Mouse (Mus musculus) bone marrow, adult 2 months (tissue): ENCODE data around the gene Nfkbil1. TPM values are rescaled to one million over a fixed set of nuclear protein-coding genes. Genes with fewer than 3 reads are reported as not detected.
A peak's percentile ranks its signal among the peaks of the same experiment; 100 is the strongest.

Experiments used
- H3K27ac ChIP-seq: fragments of 200-500 bp; 2 replicates; pipeline ENCODE4 v1.5.1; 2012; ENCODE audit warnings: low read depth, mild to moderate bottlenecking, control low read depth, inconsistent platforms, low read length; ENCODE audit not compliant: control insufficient read depth, poor library complexity, insufficient read depth
- H3K4me1 ChIP-seq: fragments of 200-500 bp; 2 replicates; pipeline ENCODE4 v1.6.1; 2011; ENCODE audit warnings: low read length; ENCODE audit not compliant: control insufficient read depth, insufficient read depth
- H3K4me3 ChIP-seq: fragments of 200-500 bp; replicated peaks from 2 replicates; pipeline ENCODE3; 2011; ENCODE audit warnings: mild to moderate bottlenecking, low read depth, low read length, control low read depth; ENCODE audit not compliant: control insufficient read depth
- CTCF ChIP-seq: fragments of 200-500 bp; IDR thresholded peaks from 2 replicates; pipeline ENCODE4 v1.5.1; 2011; ENCODE audit warnings: low read length, control low read depth; ENCODE audit not compliant: control insufficient read depth, insufficient read depth
- POLR2A ChIP-seq: fragments of 200-500 bp; IDR thresholded peaks from 2 replicates; pipeline ENCODE4 v1.6.1; 2011; ENCODE audit warnings: low read depth, mild to moderate bottlenecking, control low read depth, low read length, borderline replicate concordance; ENCODE audit not compliant: control insufficient read depth
- WGBS: fragments of 180-500 bp; shearing (Covaris S2); methylation state at CpG from one replicate; pipeline ENCODE4 v1.1.7; 2018; 5-methylcytosine and 5-hydroxymethylcytosine counted together
- polyA plus RNA-seq: library from polyadenylated mRNA; stranded (reverse); fragments of >200 nt; gene quantifications from 2 replicates; pipeline ENCODE4 v1.2.4, GENCODE M21; 2011; ENCODE audit warnings: low replicate concordance; ENCODE audit not compliant: missing spikeins, insufficient read depth, insufficient read length

The Nfkbil1 gene
- polyA plus RNA-seq, 1 experiment, result 24.9 TPM

DNA sequence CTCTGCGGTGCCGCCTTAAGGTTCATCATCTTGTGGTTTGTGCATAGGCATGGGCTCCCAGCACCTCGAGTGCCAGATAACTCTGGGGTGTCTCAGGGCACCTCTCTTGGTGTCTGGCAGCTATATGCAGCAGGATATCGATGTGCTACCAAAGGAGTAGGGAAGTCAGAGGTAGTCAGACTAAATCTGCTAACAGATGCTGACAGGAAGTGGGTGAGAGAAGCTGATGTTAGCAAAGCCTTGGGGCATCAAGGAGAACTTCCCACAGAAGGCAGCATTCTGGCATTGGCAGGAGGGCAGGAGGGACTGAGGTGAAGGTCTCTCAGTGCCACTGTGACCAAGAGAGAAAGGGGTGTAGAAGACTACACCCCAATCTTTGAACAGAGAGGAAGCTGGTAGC, 45.5 kb downstream of the Nfkbil1 start:
- Histone ChIP-seq H3K4me1 (peaks cover 14% of the 10 kb centered on the region), H3K27ac (peak overlapping the region; percentile 71), H3K4me3 (no peak overlapping the region)
- no peak for TF ChIP-seq CTCF
- no peak for TF ChIP-seq POLR2A
- WGBS, result 1% methylated on average over 4 of the region's 4 CpGs

DNA sequence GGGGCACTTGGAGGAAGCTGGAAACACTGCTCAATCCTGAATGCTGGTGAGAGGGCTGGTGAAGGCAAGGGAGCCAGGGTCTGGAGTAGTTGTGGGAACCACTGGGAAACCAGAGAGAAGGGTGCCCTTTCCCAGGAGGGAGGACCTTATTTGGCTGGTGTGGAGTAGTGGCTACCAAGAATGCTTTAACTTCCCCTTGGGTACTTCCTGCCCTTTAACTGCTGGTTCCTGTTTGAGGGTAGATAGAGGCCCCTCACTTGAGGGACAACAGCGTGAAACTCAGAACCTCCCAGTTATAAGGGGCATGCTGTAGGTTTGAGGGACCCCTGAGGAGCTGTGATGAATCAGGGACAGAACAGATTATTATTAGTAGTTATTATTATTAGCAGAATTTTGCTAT, 46.4 kb downstream of the Nfkbil1 start:
- H3K4me1 ChIP-seq, result peaks cover 15% of the 10 kb centered on the region
- no peak overlapping the region for H3K4me3 ChIP-seq
- WGBS, result 0% methylated on average over 1 of the region's 1 CpGs
- no peak for TF ChIP-seq CTCF
- H3K27ac ChIP-seq, result peak overlapping the region; percentile 71

DNA sequence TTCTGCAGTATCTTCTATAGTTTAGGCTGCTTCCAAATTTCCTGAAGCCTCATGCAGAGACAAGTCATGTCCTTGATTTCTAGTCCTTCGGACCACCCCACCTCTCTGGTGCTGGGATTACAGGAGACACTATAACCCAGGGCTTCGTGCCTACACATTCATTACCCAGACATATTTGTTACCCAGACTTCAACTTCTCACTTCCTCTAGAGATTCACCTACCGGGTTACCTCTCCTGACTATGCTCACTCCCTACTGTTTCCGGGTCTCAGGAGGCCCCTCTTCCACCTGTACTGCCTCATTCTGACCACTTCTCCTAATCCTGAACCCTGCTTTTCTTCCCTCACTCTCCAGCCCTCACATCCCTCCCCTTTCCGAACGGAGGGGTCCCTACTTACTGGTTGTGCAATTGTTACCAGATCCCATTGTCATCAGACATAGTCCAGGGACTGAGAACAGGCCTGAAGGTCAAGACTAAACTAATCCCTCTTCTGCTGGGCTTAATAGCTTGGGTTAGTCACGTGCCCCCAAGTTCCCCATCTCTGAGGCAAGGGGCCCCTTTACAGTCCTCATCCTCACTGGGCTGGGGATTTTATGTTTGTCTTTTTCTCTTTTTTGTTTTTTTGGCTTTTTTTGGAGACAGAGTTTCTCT, 47.5 kb downstream of the Nfkbil1 start, which contains the start of gene Lst1:
Lst1 (minus strand) TSS at position 481 of the 652 bp plus-strand sequence.
- Histone ChIP-seq H3K27ac (peak within 1 kb of the TSS; percentile 95), H3K4me1 (peaks cover 11% of the 10 kb centered on the region), H3K4me3 (peak within 1 kb of the TSS; percentile 76)
- WGBS, result 15% methylated on average over 7 of the region's 7 CpGs
- TF ChIP-seq POLR2A, result no peak
- TF ChIP-seq CTCF, result no peak

DNA sequence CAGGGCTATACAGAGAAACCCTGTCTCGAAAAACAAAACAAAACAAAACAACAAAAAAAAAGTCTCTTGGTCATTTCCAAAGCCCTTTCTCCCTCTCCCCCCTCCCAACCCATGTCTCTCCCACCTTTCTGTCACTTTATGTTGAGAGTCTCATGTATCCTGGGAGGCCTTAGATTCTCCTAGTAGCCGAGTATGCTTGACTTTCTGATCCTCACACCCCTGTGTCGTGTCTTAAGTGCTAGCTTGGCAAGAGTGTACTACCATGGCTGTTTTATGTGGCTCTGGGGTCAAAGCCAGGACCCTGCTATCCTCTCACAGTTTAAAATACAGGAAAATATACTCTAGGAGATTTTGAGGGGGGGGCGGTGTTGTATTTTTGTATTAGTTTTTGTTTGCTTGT, 48.2 kb downstream of the Nfkbil1 start:
- TF ChIP-seq POLR2A (no peak), CTCF (no peak)
- Histone ChIP-seq H3K4me3 (peak overlapping the region; percentile 54), H3K27ac (peak overlapping the region; percentile 95; the same call in 1 of the 2 replicates), H3K4me1 (peaks cover 9% of the 10 kb centered on the region)
- 44% methylated on average over 4 of the region's 4 CpGs for WGBS

DNA sequence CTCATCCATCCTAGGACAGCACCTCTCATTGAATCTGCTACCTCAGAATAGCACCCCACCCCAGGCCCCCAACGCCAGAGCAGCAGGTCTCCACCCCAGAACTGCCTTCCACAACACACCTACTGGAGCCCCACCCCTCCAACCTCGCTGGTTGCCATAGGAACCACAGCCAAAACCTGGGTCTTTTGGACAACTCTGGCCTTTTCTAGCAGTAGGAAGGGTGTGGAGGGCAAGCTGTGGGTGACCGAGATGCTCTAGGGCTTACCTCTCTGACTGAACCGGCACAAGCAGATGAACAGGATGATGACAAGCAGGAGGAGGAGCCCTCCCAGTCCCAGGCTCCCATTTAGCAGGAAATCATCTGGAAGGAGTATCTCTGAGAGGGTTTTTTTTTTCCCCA, 48.9 kb downstream of the Nfkbil1 start:
- 5% methylated on average over 4 of the region's 4 CpGs for WGBS
- Histone ChIP-seq H3K4me1 (peaks cover 7% of the 10 kb centered on the region), H3K27ac (peak overlapping the region; percentile 76), H3K4me3 (peak overlapping the region; percentile 64)
- no peak for TF ChIP-seq CTCF
- 0 out of 2 replicates have a peak, but pooled peaks have one; percentile 5 for TF ChIP-seq POLR2A

DNA sequence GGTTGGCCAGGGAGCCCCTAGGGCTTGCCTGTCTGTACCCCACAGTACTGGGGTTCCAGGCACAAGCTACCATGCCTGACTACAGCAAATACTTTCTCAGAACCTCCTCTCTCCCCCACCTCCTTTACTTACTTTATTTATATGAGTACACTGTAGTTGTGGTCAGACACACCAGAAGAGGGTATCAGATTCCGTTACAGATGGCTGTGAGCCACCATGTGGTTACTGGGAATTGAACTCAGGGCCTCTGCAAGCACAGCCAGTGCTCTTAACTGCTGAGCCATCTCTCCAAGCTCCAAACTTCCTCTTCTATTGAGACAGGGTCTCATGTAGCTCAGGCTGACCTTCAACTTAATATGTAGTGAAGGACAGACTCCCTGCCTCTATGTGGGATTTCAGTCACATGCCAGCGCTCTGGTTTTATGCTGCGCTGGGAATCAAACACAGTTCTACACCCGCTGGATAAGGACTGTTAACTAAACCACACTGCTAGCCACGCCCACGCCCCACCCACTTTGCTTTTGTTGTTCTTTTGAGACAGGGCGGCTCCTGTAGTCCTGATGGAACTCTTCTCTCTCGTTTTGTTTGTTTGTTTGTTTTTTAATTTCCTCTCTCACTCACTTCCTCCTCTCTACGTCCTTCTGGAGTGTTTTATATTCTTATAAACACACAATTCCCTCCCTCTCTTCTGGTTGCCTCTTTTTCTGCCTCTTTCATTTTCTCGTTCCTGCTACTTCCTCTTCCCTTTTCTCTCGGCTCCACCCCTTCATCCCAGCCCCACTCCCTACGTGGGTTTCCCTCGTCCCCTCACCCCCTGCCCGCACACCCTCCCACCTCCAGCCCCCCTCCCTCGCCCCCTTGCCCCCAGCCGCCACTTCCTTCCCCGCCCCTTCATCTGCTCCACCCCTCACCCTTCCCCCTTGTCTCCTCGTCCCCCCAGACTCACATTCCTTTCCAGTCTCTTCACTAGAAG, 49.7 kb downstream of the Nfkbil1 start:
- H3K4me3 ChIP-seq, result peak overlapping the region; percentile 64
- H3K27ac ChIP-seq, result peak overlapping the region; percentile 76
- 1% methylated on average over 18 of the region's 18 CpGs for WGBS
- TF ChIP-seq POLR2A (no peak), CTCF (no peak)
- peaks cover 7% of the 10 kb centered on the region for H3K4me1 ChIP-seq

DNA sequence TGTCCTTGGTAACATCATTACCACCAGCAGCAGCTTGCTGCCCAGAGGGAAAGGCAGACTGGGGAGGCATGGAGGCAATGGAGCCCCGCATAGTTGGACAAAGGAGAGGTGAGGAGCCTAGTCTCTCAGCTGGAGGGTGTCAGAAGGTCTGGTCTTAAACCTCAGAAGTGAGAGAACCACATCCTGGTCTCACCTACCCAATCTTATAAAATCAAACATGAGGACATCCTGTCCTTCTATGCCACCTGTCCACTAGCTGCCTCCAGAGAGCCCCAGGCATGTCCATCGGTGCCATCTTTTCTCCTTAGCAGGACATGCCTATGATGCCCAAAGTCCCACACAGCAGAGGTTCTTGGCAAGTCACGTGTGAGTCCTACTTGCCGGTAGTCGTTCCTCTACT, 55.5 kb downstream of the Nfkbil1 start:
- WGBS, result 79% methylated on average over 5 of the region's 5 CpGs

DNA sequence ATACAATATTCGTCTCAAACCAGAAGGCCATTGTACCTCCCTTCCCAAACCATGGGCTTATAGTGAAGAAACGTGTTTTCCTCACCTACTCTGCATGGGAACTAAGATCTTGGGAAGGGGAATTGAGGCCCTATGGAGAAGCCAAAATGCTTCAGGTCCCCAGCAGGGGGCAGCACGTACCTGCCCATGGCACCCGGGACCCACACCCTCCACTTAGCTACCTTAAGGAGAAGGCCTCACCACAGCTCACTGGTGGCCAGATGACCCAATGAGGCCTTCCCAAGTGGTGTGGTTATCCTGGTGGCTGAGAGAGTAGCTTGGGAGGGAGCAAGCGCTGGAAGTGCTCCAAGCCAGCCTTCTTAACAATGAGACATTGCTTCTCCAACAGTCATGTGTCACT, 57.1 kb downstream of the Nfkbil1 start:
- peak; percentile 96 for TF ChIP-seq CTCF
- no peak for TF ChIP-seq POLR2A
- no peak overlapping the region for H3K4me3 ChIP-seq

More for the DNA sequence above, 55.5 kb downstream of the Nfkbil1 start:
- Histone ChIP-seq H3K4me1 (peaks cover 1% of the 10 kb centered on the region), H3K4me3 (no peak overlapping the region), H3K27ac (no peak overlapping the region)
- TF ChIP-seq CTCF (no peak), POLR2A (no peak)

More for the DNA sequence above, 57.1 kb downstream of the Nfkbil1 start:
- Histone ChIP-seq H3K27ac (no peak overlapping the region), H3K4me1 (peaks cover 2% of the 10 kb centered on the region; the same call in 1 of the 2 replicates)
- 7% methylated on average over 5 of the region's 5 CpGs for WGBS
